Mouse (Mus musculus) heart, postnatal 0 days (tissue): Measurements from ENCODE around the gene Phactr3.

Experiments used
- CTCF ChIP-seq: IDR thresholded peaks from 2 replicates; pipeline ENCODE4 v1.5.1; 2016; ENCODE audit warnings: antibody characterized with exemption, control low read depth, low read depth
- EP300 ChIP-seq: IDR thresholded peaks from 2 replicates; pipeline ENCODE4 v1.6.1; 2016; ENCODE audit warnings: antibody characterized with exemption, low read depth

- TF ChIP-seq CTCF (no peak), EP300 (no peak)
Measured at GRCm38 (mm10) chr2:178321271-178321670, 202.5 kb downstream of the Phactr3 start.
